Mouse (Mus musculus) WW6 (cell line): ENCODE data around the gene Elovl3.
"Not testable (repeated sequence)": the region's sequence is repeated elsewhere in the genome, so short reads cannot be mapped to it uniquely, and the experiment has no call there.

ENCODE experiments used
- DNase-seq: peaks from one replicate; pipeline ENCODE4 v3.0.0-alpha.2; 2013; ENCODE audit warnings: low read depth, low spot score

Elovl3 gene

DNA sequence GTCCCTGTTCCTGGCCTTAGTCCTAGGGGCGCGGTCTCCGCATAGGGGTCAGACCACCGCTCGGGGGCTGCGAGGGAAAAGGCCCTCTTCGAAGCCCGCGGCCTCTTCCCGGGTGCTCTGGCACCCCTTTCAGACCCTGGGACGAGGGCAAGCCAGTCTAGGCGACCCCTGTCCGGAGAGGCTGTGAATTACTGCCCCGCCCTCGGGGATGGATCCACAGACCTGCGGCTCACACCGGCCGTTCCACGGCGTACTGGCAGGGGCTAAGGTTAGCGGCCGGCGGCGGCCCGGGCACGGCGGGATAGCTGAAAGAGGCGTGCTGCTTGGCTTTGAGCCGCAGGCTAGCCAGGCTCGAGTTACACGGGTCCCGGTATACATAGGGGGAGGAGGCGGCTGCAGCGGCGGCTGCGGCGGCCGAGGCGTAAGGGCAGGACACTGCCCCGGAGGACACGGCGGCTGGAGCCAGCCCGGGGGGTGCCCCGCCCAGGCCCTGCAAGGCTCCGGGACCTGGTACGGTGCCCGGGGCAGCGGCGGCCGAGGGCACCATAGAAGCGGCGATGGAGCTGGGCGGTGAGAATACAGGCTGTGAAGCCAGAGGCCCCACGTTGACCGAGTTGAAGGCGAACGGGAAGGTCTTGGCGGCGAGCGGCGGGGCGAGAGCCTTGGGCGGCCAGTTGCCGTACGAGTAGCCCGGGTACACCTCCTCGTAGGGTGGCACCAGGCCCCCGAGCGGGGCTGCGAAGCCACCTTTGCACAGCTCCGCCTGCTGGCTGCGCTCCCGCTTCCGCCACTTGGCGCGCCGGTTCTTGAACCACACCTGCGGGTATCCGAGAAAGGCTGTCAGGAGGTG, 4.3 kb downstream of the Elovl3 start:
- DNase-seq, result no peak

DNA sequence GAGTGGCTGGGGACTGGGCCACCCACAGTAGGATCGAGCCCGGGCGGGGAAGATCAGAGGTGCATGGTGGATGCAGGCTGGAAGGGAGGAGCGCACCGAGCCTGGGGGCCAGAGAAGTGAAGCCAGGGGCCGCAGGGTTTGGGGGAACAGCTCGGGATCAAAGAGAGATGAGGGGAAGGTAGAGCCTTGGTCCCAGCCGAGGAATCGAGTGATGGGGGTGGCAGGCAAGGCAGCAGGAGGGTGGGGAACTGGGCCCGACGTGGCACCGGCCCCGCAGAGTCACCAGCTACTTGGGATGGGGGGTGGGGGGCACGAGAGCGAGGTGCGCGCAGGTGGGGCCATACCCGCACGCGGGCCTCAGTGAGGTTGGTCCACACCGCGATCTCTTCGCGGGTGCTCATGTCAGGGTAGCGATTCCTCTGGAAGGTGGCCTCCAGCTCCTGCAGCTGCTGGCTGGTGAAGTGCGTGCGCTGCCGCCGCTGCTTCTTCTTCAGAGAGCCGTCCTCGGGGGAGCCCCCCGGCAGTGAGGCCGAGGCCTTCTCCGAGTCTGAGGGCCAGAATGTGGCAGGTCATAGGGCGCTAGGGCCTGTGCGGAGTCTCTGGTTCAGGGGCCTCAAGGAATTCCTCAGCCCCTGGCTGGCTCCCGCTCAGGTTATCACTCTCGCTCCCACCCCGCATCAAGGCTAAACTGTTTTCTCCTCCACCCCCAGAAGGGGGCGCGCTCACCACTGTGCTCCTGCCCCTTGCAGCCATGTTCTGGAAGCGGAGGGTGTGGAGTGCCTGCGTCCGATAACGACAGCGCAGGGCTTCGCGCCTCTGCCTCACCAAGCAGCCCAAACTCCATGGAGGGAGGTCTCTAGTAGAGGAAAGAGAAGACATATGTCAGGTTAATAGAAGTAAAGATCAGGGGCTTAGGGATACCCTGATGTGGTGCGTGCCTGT, 5.2 kb downstream of the Elovl3 start:
- no peak for DNase-seq

DNA sequence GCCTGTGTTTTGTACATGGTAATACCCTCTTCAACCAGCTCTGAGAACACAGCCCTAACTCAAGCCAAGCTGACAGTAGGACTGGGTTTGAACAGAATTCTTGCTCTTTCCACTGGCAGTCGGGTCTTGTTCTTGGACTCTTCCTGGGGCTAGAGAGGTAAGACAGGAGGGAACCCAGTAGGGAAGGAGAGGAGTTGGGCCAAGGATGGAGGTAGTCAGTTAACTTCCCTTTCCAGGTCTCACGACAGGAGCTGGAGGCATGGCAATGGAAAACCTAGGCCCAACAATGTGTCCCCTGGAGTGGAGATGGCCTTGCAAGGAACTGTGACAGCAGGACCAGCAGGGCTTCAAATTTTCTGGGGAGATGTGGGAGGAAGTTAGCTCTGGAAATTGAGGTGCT, 8.6 kb downstream of the Elovl3 start:
- DNase-seq, result no peak

DNA sequence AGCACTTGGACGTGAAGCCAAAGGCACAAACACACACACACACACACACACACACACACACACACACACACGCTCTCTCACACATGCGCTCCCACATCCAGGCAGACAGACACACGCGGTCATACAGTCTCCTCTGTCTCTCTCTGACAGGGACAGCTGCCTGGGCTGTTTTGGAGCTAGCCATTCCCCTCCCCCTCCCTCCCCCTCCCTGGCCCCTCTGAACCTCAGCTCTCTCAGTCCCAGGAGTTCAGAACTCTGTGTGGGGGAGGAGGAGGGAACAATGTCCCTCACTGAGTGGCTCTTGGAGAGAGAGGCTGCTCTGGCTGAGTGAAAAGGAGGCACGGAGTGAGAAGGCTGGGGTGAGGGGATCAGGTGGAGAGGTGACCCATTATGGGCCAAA, 9.4 kb downstream of the Elovl3 start:
- no peak for DNase-seq

- no peak for DNase-seq
Observed at GRCm38 (mm10) chr19:46147511-46148371, 16.0 kb downstream of the Elovl3 start, which contains the start of gene Pitx3. Gene Pitx3, minus strand, starts transcription at chr19:46148326.

GRCm38 (mm10) chr19:46148372-46148760, 16.7 kb downstream of the Elovl3 start:
- DNase-seq, result peak; percentile 90

GRCm38 (mm10) chr19:46149091-46149490, 17.4 kb downstream of the Elovl3 start:
- DNase-seq, result no peak

GRCm38 (mm10) chr19:46152127-46152803, 20.6 kb downstream of the Elovl3 start, which contains the start of gene Gbf1:
Gene Gbf1, plus strand, starts transcription at chr19:46152509.
- peak; percentile 90 for DNase-seq

GRCm38 (mm10) chr19:46165950-46166349, 34.3 kb downstream of the Elovl3 start:
- DNase-seq, result no peak

DNA sequence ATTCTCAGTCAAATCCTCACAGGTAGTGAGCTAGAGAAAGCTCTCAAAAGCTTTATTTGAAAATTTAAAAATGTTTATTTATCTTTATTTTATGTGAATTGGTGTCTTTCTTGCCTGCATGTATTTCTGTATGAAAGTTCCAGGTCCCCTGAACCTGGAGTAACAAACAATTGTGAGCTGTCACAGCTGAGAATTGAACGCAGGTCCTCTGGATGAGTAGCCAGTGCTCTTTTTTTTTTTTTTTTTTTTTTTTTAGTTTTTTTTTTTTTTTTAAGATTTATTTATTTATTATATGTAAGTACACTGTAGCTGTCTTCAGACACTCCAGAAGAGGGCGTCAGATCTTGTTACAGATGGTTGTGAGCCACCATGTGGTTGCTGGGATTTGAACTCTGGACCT, 35.5 kb downstream of the Elovl3 start:
- DNase-seq, result not testable (repeated sequence)

DNA sequence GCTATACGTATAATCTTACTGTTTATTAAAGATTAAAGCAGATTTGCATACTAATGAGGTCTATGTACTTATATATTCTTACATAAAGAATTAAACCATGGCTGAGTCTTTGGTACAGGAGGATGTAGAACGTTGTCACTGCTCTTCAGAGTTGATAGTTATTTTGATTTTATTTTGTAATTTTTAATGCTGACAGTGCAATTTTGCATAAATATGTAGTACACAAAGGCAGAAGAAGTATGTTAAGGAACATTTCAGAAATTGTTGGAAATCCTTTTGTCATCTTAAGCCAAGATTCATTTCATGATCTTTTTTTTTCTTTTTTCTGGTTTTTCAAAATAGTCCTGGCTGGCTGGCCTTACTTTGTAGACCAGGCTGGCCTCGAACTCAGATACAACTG, 37.7 kb downstream of the Elovl3 start:
- DNase-seq, result no peak

GRCm38 (mm10) chr19:46169913-46170312, 38.2 kb downstream of the Elovl3 start:
- no peak for DNase-seq

- no peak for DNase-seq
Observed at GRCm38 (mm10) chr19:46172541-46172940, 40.8 kb downstream of the Elovl3 start.

DNA sequence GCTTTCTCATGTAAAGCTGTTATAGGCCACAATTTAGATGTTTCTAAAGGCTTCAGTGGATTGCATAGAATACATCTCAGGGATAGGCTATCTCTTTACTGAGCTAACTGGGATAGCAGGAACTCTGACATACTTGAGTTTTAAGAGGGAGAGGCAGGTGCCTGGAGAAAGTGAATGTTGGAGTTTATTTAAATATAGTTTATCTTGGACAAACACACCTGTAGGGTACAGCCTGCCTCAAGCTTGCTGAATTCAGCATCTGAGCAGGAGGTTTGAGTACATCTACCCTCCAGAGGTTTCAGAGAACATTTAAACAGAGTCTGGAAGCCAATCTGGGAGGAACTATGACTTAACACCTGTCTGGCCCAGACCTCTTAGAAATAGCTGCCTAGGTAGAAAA, 43.5 kb downstream of the Elovl3 start:
- no peak for DNase-seq

GRCm38 (mm10) chr19:46177046-46177445, 45.3 kb downstream of the Elovl3 start:
- DNase-seq, result no peak

- no peak for DNase-seq
Observed at GRCm38 (mm10) chr19:46180274-46180673, 48.6 kb downstream of the Elovl3 start.

DNA sequence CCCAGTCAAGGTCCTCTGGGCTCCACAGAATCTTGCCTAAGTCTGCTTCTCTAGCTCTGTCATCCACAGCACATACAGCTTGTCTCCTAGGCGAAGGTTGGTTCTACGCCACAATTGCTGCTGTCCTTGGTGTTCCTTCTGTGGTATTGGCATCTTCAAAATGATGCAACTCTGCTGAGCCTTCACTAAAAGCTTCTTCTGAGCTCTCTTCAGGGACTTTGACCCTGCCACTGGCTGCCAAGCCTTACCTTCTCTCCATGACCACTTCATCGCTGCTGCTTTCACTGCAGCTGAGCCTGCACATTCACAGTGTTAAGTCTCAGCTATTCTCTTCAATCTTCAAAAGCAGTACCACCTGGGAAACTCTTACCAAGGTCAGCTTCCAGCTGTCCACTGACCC, 50.5 kb downstream of the Elovl3 start:
- no peak for DNase-seq
